Mouse (Mus musculus) G1E-ER4 (cell line): ENCODE measurements around the gene Dnajc30. TPM values are rescaled to one million over a fixed set of nuclear protein-coding genes. Genes with fewer than 3 reads are reported as not detected.
"Not testable (repeated sequence)": the region's sequence is repeated elsewhere in the genome, so short reads cannot be mapped to it uniquely, and the experiment has no call there.

Experiments
- GATA1 ChIP-seq: IDR thresholded peaks from one replicate; pipeline ENCODE4 v1.8.0; 2012; ENCODE audit warnings: low read length, inconsistent platforms
- polyA plus RNA-seq: library from polyadenylated mRNA; stranded (reverse); fragments of >175 nt; gene quantifications from 2 replicates; pipeline ENCODE4 v1.2.3, GENCODE M21; 2012

Dnajc30 gene
- polyA plus RNA-seq, 1 experiment: 77.4 TPM

- no peak for TF ChIP-seq GATA1
Measured at GRCm38 (mm10) chr5:135040777-135041176, 23.2 kb upstream of the Dnajc30 start.

GRCm38 (mm10) chr5:135042105-135042788 is 21.8 kb upstream of the Dnajc30 start:
- TF ChIP-seq GATA1: no peak

- no peak for TF ChIP-seq GATA1
Measured at GRCm38 (mm10) chr5:135044575-135044974, 19.4 kb upstream of the Dnajc30 start.

GRCm38 (mm10) chr5:135048539-135048938 is 15.5 kb upstream of the Dnajc30 start:
- TF ChIP-seq GATA1: no peak

GRCm38 (mm10) chr5:135053356-135053755 is 10.6 kb upstream of the Dnajc30 start:
- TF ChIP-seq GATA1: no peak

- no peak for TF ChIP-seq GATA1
Measured at GRCm38 (mm10) chr5:135064382-135064766, 372 bp downstream of the Dnajc30 start.

GRCm38 (mm10) chr5:135064909-135065446 is 976 bp downstream of the Dnajc30 start, which contains the start of gene Bud23:
Gene Bud23, minus strand, starts transcription at chr5:135064959.
- not testable (repeated sequence) for TF ChIP-seq GATA1

- TF ChIP-seq GATA1: no peak
Measured at GRCm38 (mm10) chr5:135066008-135066407, 2.0 kb downstream of the Dnajc30 start.

GRCm38 (mm10) chr5:135070448-135070847 is 6.4 kb downstream of the Dnajc30 start:
- no peak for TF ChIP-seq GATA1

GRCm38 (mm10) chr5:135072061-135072460 is 8.1 kb downstream of the Dnajc30 start:
- no peak for TF ChIP-seq GATA1

GRCm38 (mm10) chr5:135072720-135073119 is 8.7 kb downstream of the Dnajc30 start:
- no peak for TF ChIP-seq GATA1

GRCm38 (mm10) chr5:135073349-135074150 is 9.5 kb downstream of the Dnajc30 start:
- TF ChIP-seq GATA1: no peak

- no peak for TF ChIP-seq GATA1
Measured at GRCm38 (mm10) chr5:135075655-135076054, 11.7 kb downstream of the Dnajc30 start.

- no peak for TF ChIP-seq GATA1
Measured at GRCm38 (mm10) chr5:135076368-135076767, 12.4 kb downstream of the Dnajc30 start.

- TF ChIP-seq GATA1: no peak
Measured at GRCm38 (mm10) chr5:135076931-135077505, 13.0 kb downstream of the Dnajc30 start.

GRCm38 (mm10) chr5:135077564-135078481 is 13.8 kb downstream of the Dnajc30 start, which contains the start of gene Vps37d:
Gene Vps37d, minus strand, starts transcription at chr5:135078266.
- no peak for TF ChIP-seq GATA1
